Mouse (Mus musculus): ENCODE data around the gene Dut. TPM values are rescaled to one million over a fixed set of nuclear protein-coding genes. Genes with fewer than 3 reads are reported as not detected.

Dut gene
- polyA plus RNA-seq, 1 experiment from 2014 or later: 119 TPM

DNA sequence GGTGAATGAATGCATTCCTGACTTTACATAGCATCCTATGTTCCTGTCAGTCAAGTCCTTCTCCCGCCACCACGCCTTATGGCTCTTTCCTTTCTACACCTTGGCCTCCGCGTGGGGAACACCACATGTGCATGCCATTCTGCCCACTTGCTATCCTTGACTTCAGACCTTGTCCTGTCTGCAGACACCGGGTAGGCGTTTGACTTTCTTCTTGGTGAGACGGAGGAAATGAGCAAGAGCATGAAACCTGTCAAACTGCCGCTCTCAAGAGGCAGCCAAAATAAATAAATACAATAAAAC lies 55.6 kb downstream of the Dut start:
- 75% methylated on average over 8 of the region's 8 CpGs for WGBS

DNA sequence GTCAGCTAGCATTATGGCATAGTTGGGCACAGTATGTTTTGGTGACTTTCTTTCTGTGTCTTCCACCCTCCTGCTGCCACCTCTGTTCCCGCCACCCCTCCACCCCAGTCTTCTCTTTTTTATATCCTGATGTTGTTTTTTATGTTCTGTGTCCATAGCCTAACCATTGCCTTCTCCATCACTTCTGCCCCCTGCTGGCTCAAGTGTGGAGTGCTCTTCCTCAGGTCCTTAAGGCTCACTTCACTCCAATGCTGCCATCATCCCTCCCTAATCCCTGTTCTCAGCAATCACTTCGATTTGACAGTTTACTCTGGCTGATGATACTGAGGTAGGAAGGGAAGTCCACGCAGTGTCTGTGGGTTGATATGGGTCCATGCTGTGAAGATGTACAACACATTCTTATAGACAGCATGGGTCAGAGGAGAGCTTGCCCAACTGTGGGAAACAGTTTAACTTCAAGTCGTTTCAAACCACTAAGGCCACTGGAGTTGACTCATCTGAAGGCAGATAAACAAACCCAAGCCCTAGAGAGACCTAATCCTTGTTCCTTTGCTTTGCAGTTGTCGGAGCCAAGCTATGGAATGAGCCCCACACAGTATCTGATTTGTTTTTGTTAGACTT lies 56.9 kb downstream of the Dut start:
- peaks cover 10% of the 10 kb centered on the region; the same call in 1 of the 2 replicates for H3K4me1 ChIP-seq (ENCODE audit: control insufficient read depth, insufficient read depth, low read length)
- no peaks in the 10 kb centered on the region for H3K27me3 ChIP-seq (replicated peaks; ENCODE audit: control insufficient read depth, insufficient read depth, low read length)
- H3K27ac ChIP-seq (replicated peaks; ENCODE audit: low read depth, low read length): no peak overlapping the region
- H3K36me3 ChIP-seq (ENCODE audit: control insufficient read depth, insufficient read depth, low read length): peaks cover 81% of the 10 kb centered on the region
- H3K9me3 ChIP-seq (ENCODE audit: control insufficient read depth, low read length): no peaks in the 10 kb centered on the region
- WGBS: 69% methylated on average over 5 of the region's 5 CpGs
- H3K4me2 ChIP-seq (ENCODE audit: low read depth, low read length): no peak overlapping the region
- no peak overlapping the region for H3K9ac ChIP-seq (ENCODE audit: low read depth, low read length)
- ATAC-seq (ENCODE audit: low read depth): no peak
- no peak for DNase-seq (ENCODE audit: low spot score)
- H3K4me3 ChIP-seq (ENCODE audit: low read depth, low read length): no peak overlapping the region

More for the DNA sequence above, 55.6 kb downstream of the Dut start:
- H3K27me3 ChIP-seq (replicated peaks; ENCODE audit: control insufficient read depth, insufficient read depth, low read length): no peaks in the 10 kb centered on the region
- H3K4me2 ChIP-seq (ENCODE audit: low read depth, low read length): no peak overlapping the region
- peaks cover 68% of the 10 kb centered on the region for H3K36me3 ChIP-seq (ENCODE audit: control insufficient read depth, insufficient read depth, low read length)
- H3K4me3 ChIP-seq (ENCODE audit: low read depth, low read length): no peak overlapping the region
- ATAC-seq (ENCODE audit: low read depth) (no peak; the same call in 1 of the 2 replicates), DNase-seq (ENCODE audit: low spot score) (no peak)
- no peak overlapping the region for H3K9ac ChIP-seq (ENCODE audit: low read depth, low read length)
- H3K9me3 ChIP-seq (ENCODE audit: control insufficient read depth, low read length): no peaks in the 10 kb centered on the region
- no peak overlapping the region for H3K27ac ChIP-seq (replicated peaks; ENCODE audit: low read depth, low read length)
- H3K4me1 ChIP-seq (ENCODE audit: control insufficient read depth, insufficient read depth, low read length): peaks cover 10% of the 10 kb centered on the region; the same call in 1 of the 2 replicates

DNA sequence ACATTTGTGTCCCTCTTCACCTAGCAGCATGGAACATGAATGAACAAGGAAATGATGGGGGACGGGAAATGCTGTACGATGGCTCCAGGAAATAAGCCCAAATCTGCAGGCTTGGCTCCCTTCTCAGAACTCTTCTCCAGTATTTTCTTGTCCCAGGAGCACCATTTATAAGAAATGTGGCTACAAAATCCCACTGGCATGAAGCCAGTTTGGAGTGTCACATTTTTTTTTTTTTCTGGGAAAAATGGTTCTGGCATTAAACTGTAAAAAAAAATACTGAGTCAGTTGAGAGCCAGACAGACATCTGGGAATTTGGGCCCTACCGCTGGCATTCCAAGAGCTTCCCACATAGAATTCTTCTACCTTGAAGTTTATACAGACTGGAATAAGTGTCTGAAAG lies 57.8 kb downstream of the Dut start:
- H3K36me3 ChIP-seq (ENCODE audit: control insufficient read depth, insufficient read depth, low read length): peaks cover 89% of the 10 kb centered on the region
- H3K9me3 ChIP-seq (ENCODE audit: control insufficient read depth, low read length): no peaks in the 10 kb centered on the region
- ATAC-seq (ENCODE audit: low read depth) (no peak), DNase-seq (ENCODE audit: low spot score) (no peak)
- H3K9ac ChIP-seq (ENCODE audit: low read depth, low read length): no peak overlapping the region
- no peak overlapping the region for H3K27ac ChIP-seq (replicated peaks; ENCODE audit: low read depth, low read length)
- H3K4me2 ChIP-seq (ENCODE audit: low read depth, low read length): no peak overlapping the region
- H3K4me1 ChIP-seq (ENCODE audit: control insufficient read depth, insufficient read depth, low read length): peaks cover 5% of the 10 kb centered on the region; the same call in 1 of the 2 replicates
- H3K4me3 ChIP-seq (ENCODE audit: low read depth, low read length): no peak overlapping the region
- 70% methylated on average over 3 of the region's 3 CpGs for WGBS
- no peaks in the 10 kb centered on the region for H3K27me3 ChIP-seq (replicated peaks; ENCODE audit: control insufficient read depth, insufficient read depth, low read length)

DNA sequence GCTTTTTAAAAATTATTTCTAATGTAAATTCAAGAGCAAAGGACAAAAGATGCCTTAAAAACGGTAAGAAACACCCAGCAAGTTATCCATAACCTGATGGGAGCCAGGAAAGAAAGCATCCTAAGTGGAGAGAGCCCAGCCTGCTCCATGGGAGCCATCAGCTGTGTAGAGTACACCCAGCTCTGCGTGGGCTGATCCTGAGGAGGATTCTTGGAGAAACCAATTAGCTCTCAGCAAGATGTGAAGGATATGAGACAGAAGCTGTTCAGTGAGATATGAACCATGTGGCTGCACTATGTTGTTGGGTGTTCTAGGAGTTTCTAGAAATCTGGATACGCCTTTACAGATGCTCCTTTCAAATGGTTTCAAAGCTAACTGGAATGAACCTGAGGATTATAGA lies 58.7 kb downstream of the Dut start:
- Histone ChIP-seq H3K4me2 (ENCODE audit: low read depth, low read length) (no peak overlapping the region), H3K4me3 (ENCODE audit: low read depth, low read length) (no peak overlapping the region), H3K9me3 (ENCODE audit: control insufficient read depth, low read length) (no peaks in the 10 kb centered on the region), H3K36me3 (ENCODE audit: control insufficient read depth, insufficient read depth, low read length) (peaks cover 89% of the 10 kb centered on the region), H3K27ac (replicated peaks; ENCODE audit: low read depth, low read length) (no peak overlapping the region), H3K4me1 (ENCODE audit: control insufficient read depth, insufficient read depth, low read length) (peaks cover 5% of the 10 kb centered on the region; the same call in 1 of the 2 replicates), H3K9ac (ENCODE audit: low read depth, low read length) (no peak overlapping the region), H3K27me3 (replicated peaks; ENCODE audit: control insufficient read depth, insufficient read depth, low read length) (no peaks in the 10 kb centered on the region)
- WGBS: 83% methylated on average over 3 of the region's 3 CpGs
- ATAC-seq (ENCODE audit: low read depth) (no peak), DNase-seq (ENCODE audit: low spot score) (no peak)

Other genes with a start within 250 kb of the Dut start
- gene Slc24a5, start 179.1 kb upstream of the Dut start, polyA plus RNA-seq (2014; fragmentation: Nextera tagmentation; extraction: Ambion mirVana): 7.0 and 7.5 TPM in 2 replicates
- gene Myef2, start 123.5 kb upstream of the Dut start, polyA plus RNA-seq (2014; fragmentation: Nextera tagmentation; extraction: Ambion mirVana): 92.6 and 101 TPM in 2 replicates
- not detected in 2 replicates for gene Ctxn2, start 110.5 kb upstream of the Dut start, polyA plus RNA-seq (2014; fragmentation: Nextera tagmentation; extraction: Ambion mirVana)
- gene Slc12a1, start 94.7 kb upstream of the Dut start, polyA plus RNA-seq (2014; fragmentation: Nextera tagmentation; extraction: Ambion mirVana): not detected in 2 replicates